Mouse (Mus musculus): ENCODE measurements around the gene Fxr2. TPM values are rescaled to one million over a fixed set of nuclear protein-coding genes. Genes with fewer than 3 reads are reported as not detected.
A peak's percentile ranks its signal among the peaks of the same experiment; 100 is the strongest.
"Not testable (repeated sequence)": the region's sequence is repeated elsewhere in the genome, so short reads cannot be mapped to it uniquely, and the experiment has no call there.

The Fxr2 gene
- polyA plus RNA-seq, 1 experiment from 2014 or later: 41.5 TPM

- peak overlapping the region; percentile 18; the same call in 1 of the 2 replicates for H3K4me2 ChIP-seq
- H3K9ac ChIP-seq: no peak overlapping the region
- H3K27ac ChIP-seq (replicated peaks): no peak overlapping the region; the same call in 1 of the 2 replicates
- H3K27me3 ChIP-seq: no peaks in the 10 kb centered on the region
- 0 out of 2 replicates have a peak, but pooled peaks cover 5% of the 10 kb centered on the region for H3K4me1 ChIP-seq (replicated peaks)
- peak; percentile 61; the same call in 1 of the 2 replicates for ATAC-seq (ENCODE audit: low FRiP score, low read depth)
- 10% methylated on average over 19 of the region's 19 CpGs for WGBS
- H3K4me3 ChIP-seq: no peak overlapping the region
- no peaks in the 10 kb centered on the region for H3K36me3 ChIP-seq
- H3K9me3 ChIP-seq: no peaks in the 10 kb centered on the region
Measured at GRCm38 (mm10) chr11:69613553-69614256, 19.1 kb upstream of the Fxr2 start.

- not testable (repeated sequence) for H3K27me3 ChIP-seq; H3K4me2 ChIP-seq; H3K4me1 ChIP-seq (replicated peaks); ATAC-seq (ENCODE audit: low FRiP score, low read depth); H3K9ac ChIP-seq; H3K36me3 ChIP-seq; H3K4me3 ChIP-seq; H3K9me3 ChIP-seq; H3K27ac ChIP-seq (replicated peaks)
- WGBS: 47% methylated on average over 11 of the region's 11 CpGs
Measured at GRCm38 (mm10) chr11:69614257-69614588, 18.6 kb upstream of the Fxr2 start.

GRCm38 (mm10) chr11:69616781-69617180, 16.0 kb upstream of the Fxr2 start:
- no peak overlapping the region for H3K27ac ChIP-seq (replicated peaks)
- no peak for ATAC-seq (ENCODE audit: low FRiP score, low read depth)
- no peaks in the 10 kb centered on the region for H3K36me3 ChIP-seq
- no peaks in the 10 kb centered on the region for H3K27me3 ChIP-seq
- 48% methylated on average over 10 of the region's 10 CpGs for WGBS
- no peak overlapping the region for H3K4me2 ChIP-seq
- no peak overlapping the region for H3K9ac ChIP-seq
- H3K4me1 ChIP-seq (replicated peaks): peaks cover 10% of the 10 kb centered on the region
- H3K9me3 ChIP-seq: no peaks in the 10 kb centered on the region
- no peak overlapping the region for H3K4me3 ChIP-seq

GRCm38 (mm10) chr11:69617805-69618204, 15.0 kb upstream of the Fxr2 start, which contains the start of gene Shbg:
TSS of gene Shbg (minus strand) at chr11:69617905.
- Histone ChIP-seq H3K9me3 (no peaks in the 10 kb centered on the region), H3K27ac (replicated peaks) (no peak within 1 kb of the TSS), H3K27me3 (no peaks in the 10 kb centered on the region), H3K4me1 (replicated peaks) (peaks cover 16% of the 10 kb centered on the region), H3K9ac (no peak within 1 kb of the TSS), H3K4me2 (no peak within 1 kb of the TSS), H3K4me3 (no peak within 1 kb of the TSS), H3K36me3 (no peaks in the 10 kb centered on the region)
- ATAC-seq (ENCODE audit: low FRiP score, low read depth): no peak
- WGBS: 77% methylated on average over 5 of the region's 5 CpGs

- Histone ChIP-seq H3K27me3 (no peaks in the 10 kb centered on the region), H3K4me2 (no peak overlapping the region), H3K36me3 (no peaks in the 10 kb centered on the region), H3K9me3 (no peaks in the 10 kb centered on the region), H3K4me3 (no peak overlapping the region), H3K9ac (no peak overlapping the region), H3K4me1 (replicated peaks) (peaks cover 16% of the 10 kb centered on the region), H3K27ac (replicated peaks) (no peak overlapping the region)
- WGBS: 87% methylated on average over 7 of the region's 7 CpGs
- no peak for ATAC-seq (ENCODE audit: low FRiP score, low read depth)
Measured at GRCm38 (mm10) chr11:69620394-69621081, 12.3 kb upstream of the Fxr2 start.

- 1% methylated on average over 20 of the region's 20 CpGs for WGBS
- peak within 1 kb of the TSS; percentile 47 for H3K4me3 ChIP-seq
- H3K4me1 ChIP-seq (replicated peaks): peaks cover 16% of the 10 kb centered on the region
- peak within 1 kb of the TSS; percentile 52 for H3K9ac ChIP-seq
- peak; percentile 85 for ATAC-seq (ENCODE audit: low FRiP score, low read depth)
- H3K4me2 ChIP-seq: peak within 1 kb of the TSS; percentile 68
- no peaks in the 10 kb centered on the region for H3K36me3 ChIP-seq
- H3K9me3 ChIP-seq: no peaks in the 10 kb centered on the region
- peak within 1 kb of the TSS; percentile 78 for H3K27ac ChIP-seq (replicated peaks)
- no peaks in the 10 kb centered on the region for H3K27me3 ChIP-seq
Measured at GRCm38 (mm10) chr11:69621571-69622268, 11.1 kb upstream of the Fxr2 start, which contains the start of gene Sat2. TSS of gene Sat2 (plus strand) at chr11:69622024.

GRCm38 (mm10) chr11:69622406-69622805, 10.4 kb upstream of the Fxr2 start:
- H3K27me3 ChIP-seq: no peaks in the 10 kb centered on the region
- H3K27ac ChIP-seq (replicated peaks): peak overlapping the region; percentile 78
- peak overlapping the region; percentile 47 for H3K4me3 ChIP-seq
- no peaks in the 10 kb centered on the region for H3K36me3 ChIP-seq
- peak overlapping the region; percentile 52 for H3K9ac ChIP-seq
- WGBS: 39% methylated on average over 6 of the region's 6 CpGs
- peak overlapping the region; percentile 68 for H3K4me2 ChIP-seq
- peaks cover 16% of the 10 kb centered on the region for H3K4me1 ChIP-seq (replicated peaks)
- ATAC-seq (ENCODE audit: low FRiP score, low read depth): peak; percentile 43; the same call in 1 of the 2 replicates
- H3K9me3 ChIP-seq: no peaks in the 10 kb centered on the region

- peak overlapping the region; percentile 68 for H3K4me2 ChIP-seq
- peak overlapping the region; percentile 52; the same call in 1 of the 2 replicates for H3K9ac ChIP-seq
- 62% methylated on average over 4 of the region's 4 CpGs for WGBS
- no peak overlapping the region for H3K27ac ChIP-seq (replicated peaks)
- peak overlapping the region; percentile 47 for H3K4me3 ChIP-seq
- H3K4me1 ChIP-seq (replicated peaks): peaks cover 16% of the 10 kb centered on the region
- no peaks in the 10 kb centered on the region for H3K36me3 ChIP-seq
- H3K9me3 ChIP-seq: no peaks in the 10 kb centered on the region
- ATAC-seq (ENCODE audit: low FRiP score, low read depth): no peak
- H3K27me3 ChIP-seq: no peaks in the 10 kb centered on the region
Measured at GRCm38 (mm10) chr11:69623006-69623405, 9.8 kb upstream of the Fxr2 start.

GRCm38 (mm10) chr11:69624339-69624738, 8.5 kb upstream of the Fxr2 start:
- not testable (repeated sequence) for H3K27ac ChIP-seq (replicated peaks); H3K4me2 ChIP-seq; H3K36me3 ChIP-seq; H3K9me3 ChIP-seq; H3K27me3 ChIP-seq; H3K9ac ChIP-seq; ATAC-seq (ENCODE audit: low FRiP score, low read depth); H3K4me3 ChIP-seq
- 90% methylated on average over 2 of the region's 2 CpGs for WGBS
- peaks cover 16% of the 10 kb centered on the region for H3K4me1 ChIP-seq (replicated peaks)

GRCm38 (mm10) chr11:69628286-69628685, 4.5 kb upstream of the Fxr2 start:
- H3K27ac ChIP-seq (replicated peaks): no peak overlapping the region
- H3K4me3 ChIP-seq: no peak overlapping the region
- no peak overlapping the region for H3K9ac ChIP-seq
- H3K4me1 ChIP-seq (replicated peaks): peaks cover under 1% of the 10 kb centered on the region
- no peak for ATAC-seq (ENCODE audit: low FRiP score, low read depth)
- 36% methylated on average over 6 of the region's 6 CpGs for WGBS
- no peaks in the 10 kb centered on the region for H3K9me3 ChIP-seq
- H3K4me2 ChIP-seq: no peak overlapping the region
- H3K36me3 ChIP-seq: no peaks in the 10 kb centered on the region
- no peaks in the 10 kb centered on the region for H3K27me3 ChIP-seq

GRCm38 (mm10) chr11:69629802-69630201, 3.0 kb upstream of the Fxr2 start:
- Histone ChIP-seq H3K9ac (no peak overlapping the region), H3K36me3 (no peaks in the 10 kb centered on the region), H3K9me3 (no peaks in the 10 kb centered on the region), H3K4me1 (replicated peaks) (peaks cover 13% of the 10 kb centered on the region), H3K27me3 (no peaks in the 10 kb centered on the region), H3K4me3 (no peak overlapping the region), H3K4me2 (no peak overlapping the region), H3K27ac (replicated peaks) (no peak overlapping the region)
- WGBS: 66% methylated on average over 1 of the region's 1 CpGs
- ATAC-seq (ENCODE audit: low FRiP score, low read depth): no peak

Measured in hindbrain, embryonic 15.5 days (tissue).